Mouse (Mus musculus) bone marrow, adult 2 months (tissue): ENCODE results near the gene Gm3072. TPM values are rescaled to one million over a fixed set of nuclear protein-coding genes. Genes with fewer than 3 reads are reported as not detected.
"Not testable (repeated sequence)": the region's sequence is repeated elsewhere in the genome, so short reads cannot be mapped to it uniquely, and the experiment has no call there.

Source experiments
- H3K27ac ChIP-seq: fragments of 200-500 bp; 2 replicates; pipeline ENCODE4 v1.5.1; 2012; ENCODE audit warnings: low read depth, mild to moderate bottlenecking, control low read depth, inconsistent platforms, low read length; ENCODE audit not compliant: control insufficient read depth, poor library complexity, insufficient read depth
- H3K4me1 ChIP-seq: fragments of 200-500 bp; 2 replicates; pipeline ENCODE4 v1.6.1; 2011; ENCODE audit warnings: low read length; ENCODE audit not compliant: control insufficient read depth, insufficient read depth
- H3K4me3 ChIP-seq: fragments of 200-500 bp; replicated peaks from 2 replicates; pipeline ENCODE3; 2011; ENCODE audit warnings: mild to moderate bottlenecking, low read depth, low read length, control low read depth; ENCODE audit not compliant: control insufficient read depth
- WGBS: fragments of 180-500 bp; shearing (Covaris S2); methylation state at CpG from one replicate; pipeline ENCODE4 v1.1.7; 2018; 5-methylcytosine and 5-hydroxymethylcytosine counted together
- polyA plus RNA-seq: library from polyadenylated mRNA; stranded (reverse); fragments of >200 nt; gene quantifications from 2 replicates; pipeline ENCODE4 v1.2.4, GENCODE M21; 2011; ENCODE audit warnings: low replicate concordance; ENCODE audit not compliant: missing spikeins, insufficient read depth, insufficient read length

Gene Gm3072
- polyA plus RNA-seq, result not detected in 2 replicates

DNA sequence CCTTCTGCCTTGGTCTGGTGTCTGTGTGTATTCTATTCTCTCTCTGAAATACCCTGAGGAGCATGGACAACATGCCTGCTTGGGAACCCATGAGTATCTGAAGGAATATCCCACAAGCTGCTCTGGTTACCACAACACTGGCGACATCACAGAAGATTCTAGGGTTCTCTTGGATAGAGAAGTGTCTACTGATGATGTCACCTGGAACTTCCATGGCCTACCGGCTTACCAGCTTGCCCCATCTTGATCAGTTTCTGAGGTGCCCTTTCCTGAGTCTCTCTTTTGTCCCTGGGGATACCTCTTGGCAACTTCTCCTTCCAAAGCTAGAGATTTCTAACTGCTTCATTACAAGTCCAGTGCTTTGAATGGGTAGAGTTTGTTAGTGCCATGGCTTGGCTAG, at the start of gene Gm3072:
TSS of gene Gm3072 (minus strand) at position 101 of the 400 bp plus-strand sequence.
- not testable (repeated sequence) for H3K4me1 ChIP-seq, H3K27ac ChIP-seq, H3K4me3 ChIP-seq
- WGBS, result 52% methylated on average over 1 of the region's 2 CpGs

DNA sequence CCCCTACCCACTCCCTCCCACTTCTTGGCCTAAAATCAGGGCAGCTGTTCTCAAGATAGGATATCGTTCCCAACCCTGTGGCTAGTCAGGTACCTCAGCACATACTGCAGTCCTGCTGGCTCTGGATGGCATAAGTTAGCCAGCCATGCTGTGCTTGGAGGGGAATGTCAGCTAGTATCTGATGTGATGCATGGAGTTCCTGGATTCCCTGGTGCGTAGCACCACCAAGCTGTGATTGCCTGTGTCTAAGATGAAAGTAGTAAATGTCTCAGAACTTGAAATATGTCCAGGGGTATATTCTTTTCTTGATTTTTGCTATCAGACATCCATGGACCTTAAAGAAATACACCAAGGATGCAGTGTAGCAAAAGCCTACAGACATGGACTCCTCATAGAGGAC, 23.8 kb upstream of the Gm3072 start:
- not testable (repeated sequence) for H3K27ac ChIP-seq, H3K4me3 ChIP-seq, H3K4me1 ChIP-seq
- 68% methylated on average over 2 of the region's 2 CpGs for WGBS

DNA sequence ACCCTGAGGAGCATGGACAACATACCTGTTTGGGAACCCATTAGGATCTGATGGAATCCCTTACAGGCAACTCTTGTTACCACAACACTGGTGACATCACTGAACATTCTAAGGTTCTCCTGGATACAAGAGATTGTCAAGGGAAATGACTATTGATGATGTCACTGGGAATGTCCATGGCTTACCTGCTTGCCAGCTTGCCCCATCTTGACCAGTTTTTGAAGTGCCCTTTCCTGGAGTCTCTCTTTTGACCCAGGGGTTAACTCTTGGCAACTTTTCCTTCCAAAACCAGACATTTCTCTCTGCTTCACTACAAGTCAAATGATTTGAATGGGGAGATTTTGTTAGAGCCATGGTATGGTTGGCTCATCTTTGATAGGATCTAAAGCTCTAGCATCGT, 22.0 kb upstream of the Gm3072 start, which contains the start of gene Gm3676:
TSS of gene Gm3676 (minus strand) at position 101 of the 400 bp plus-strand sequence.
- H3K27ac ChIP-seq, H3K4me3 ChIP-seq: not testable (repeated sequence)
- no CpG with 5 or more reads among the region's 1 CpGs for WGBS

DNA sequence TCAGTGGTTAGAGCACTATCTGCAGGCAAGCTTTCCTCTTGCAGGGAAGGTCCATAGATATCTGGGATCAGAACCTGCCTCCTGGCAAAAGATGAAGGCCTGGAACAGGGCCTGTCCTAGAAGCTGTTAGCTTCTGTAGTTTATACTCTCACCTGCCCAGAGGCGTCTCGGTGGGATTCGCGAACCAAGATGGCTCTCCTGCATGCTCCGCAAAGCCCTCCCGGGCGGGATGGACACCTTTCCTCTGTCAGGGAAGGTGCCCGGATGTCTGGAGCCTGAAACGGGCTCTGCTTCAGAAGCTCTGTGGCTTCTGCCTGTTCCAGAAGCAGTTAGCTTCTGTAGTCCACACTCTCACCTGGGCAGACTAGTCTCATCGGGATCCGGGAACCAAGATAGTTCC, 5.7 kb upstream of the Gm3072 start:
- H3K27ac ChIP-seq, H3K4me3 ChIP-seq, H3K4me1 ChIP-seq: not testable (repeated sequence)
- WGBS, result 84% methylated on average over 9 of the region's 11 CpGs

More for the DNA sequence above, 22.0 kb upstream of the Gm3072 start, which contains the start of gene Gm3676:
- not testable (repeated sequence) for H3K4me1 ChIP-seq

DNA sequence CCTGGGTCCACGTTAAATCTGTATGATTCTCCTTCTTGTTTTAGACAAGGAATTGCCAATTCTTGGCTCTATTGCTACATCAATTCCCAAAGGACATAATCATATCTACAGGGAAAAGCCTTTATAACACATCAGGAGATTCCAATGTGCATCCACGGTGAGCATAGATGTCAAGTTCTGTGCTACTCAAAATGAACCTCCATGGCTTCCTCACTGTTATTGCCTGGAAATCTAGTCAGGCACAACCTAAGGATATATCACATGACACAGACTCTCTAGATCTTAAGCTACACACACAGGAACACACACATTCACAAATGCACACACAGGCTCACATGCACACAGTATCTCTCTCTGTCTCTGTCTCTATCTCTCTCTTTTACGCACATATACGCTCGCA, 1.9 kb downstream of the Gm3072 start:
- not testable (repeated sequence) for H3K27ac ChIP-seq, H3K4me3 ChIP-seq, H3K4me1 ChIP-seq
- 84% methylated on average over 5 of the region's 5 CpGs for WGBS

DNA sequence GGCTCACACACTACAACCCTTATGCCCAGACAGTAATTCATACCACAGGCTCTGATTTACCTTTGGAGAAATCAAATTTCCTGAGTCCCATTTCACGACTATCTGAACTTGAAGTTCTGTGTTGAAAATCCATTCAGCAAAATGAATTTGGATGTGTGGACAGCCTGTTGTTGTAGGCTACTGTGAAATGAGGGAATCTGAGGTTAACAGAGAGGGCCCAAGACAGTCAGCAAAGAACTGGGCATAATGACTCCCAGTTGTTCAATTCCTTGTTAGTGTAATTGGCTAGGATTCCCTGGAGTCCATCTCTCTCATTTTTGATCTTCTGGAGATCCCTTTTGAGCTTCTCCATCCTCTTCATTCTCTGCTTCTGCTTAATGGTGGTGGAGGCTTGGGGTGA, 13.7 kb downstream of the Gm3072 start:
- not testable (repeated sequence) for H3K4me3 ChIP-seq, H3K4me1 ChIP-seq, H3K27ac ChIP-seq
- 64% methylated on average over 1 of the region's 1 CpGs for WGBS

DNA sequence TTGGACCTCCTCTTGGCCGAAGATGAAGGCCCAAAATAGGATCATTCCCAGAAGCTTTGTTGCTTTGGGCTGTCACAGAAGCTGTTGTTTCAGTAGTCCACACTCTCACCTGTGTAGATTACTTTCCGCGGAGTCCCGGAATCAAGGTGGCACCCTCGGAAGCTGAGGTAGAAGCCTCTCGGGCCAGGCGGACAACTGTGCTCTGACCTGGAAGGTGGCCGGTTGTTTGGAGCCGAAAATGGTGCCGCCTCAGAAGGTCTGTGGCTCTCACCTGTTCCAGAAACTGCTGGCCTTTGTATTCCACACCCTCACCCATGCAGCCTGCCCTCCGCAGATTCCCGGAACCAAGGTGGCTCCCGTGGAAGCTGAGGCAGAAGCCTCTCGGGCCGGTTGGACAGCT, 23.5 kb downstream of the Gm3072 start:
- 86% methylated on average over 15 of the region's 15 CpGs for WGBS
- not testable (repeated sequence) for H3K4me3 ChIP-seq, H3K4me1 ChIP-seq, H3K27ac ChIP-seq

DNA sequence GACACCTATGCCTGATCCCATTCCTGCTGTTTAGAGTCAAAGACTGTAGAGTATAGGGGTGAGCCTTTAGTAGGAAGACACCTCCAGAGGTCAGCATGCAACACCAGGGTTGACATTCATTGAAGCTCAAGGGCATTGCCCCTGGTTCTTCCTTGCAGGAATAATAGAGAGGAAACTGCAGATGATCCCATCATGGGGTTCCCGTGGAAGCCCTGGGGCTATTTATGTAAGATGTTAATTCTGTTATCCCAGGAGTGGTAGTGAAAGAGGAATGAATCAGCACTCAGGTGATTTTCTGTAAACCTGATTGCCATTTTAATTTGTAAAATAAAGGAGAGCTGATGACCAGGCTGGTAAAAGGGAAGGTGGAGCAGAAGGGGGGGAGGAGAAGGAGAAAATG, 38.1 kb downstream of the Gm3072 start:
- H3K27ac ChIP-seq, H3K4me3 ChIP-seq, H3K4me1 ChIP-seq: not testable (repeated sequence)
- 61% methylated on average over 1 of the region's 1 CpGs for WGBS

DNA sequence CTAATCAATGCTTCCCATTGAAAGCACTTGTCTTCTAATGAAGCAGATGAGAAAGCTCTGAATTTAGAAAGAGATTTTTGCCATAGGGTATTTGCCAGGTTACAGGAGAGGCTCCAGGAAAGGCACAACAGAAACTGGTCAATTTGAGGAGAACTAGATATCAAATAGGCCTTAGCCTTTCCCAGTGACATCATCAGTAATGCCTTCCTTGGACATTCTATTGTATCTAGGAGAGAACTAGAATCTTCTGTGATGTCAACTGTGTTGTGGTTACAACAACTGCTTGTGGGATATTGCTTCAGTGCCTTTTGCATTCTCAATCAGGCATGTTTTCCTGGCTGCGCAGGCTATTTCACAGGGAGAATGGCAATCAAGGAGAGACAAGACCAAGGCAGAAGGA, 51.5 kb downstream of the Gm3072 start, which contains the start of gene 1700049E17Rik2:
TSS of gene 1700049E17Rik2 (plus strand) at position 301 of the 400 bp plus-strand sequence.
- not testable (repeated sequence) for H3K4me3 ChIP-seq, H3K4me1 ChIP-seq, H3K27ac ChIP-seq
- WGBS, result no CpG with 5 or more reads among the region's 1 CpGs

Other genes with a start within 250 kb of the Gm3072 start
- not detected in 2 replicates for gene Gm7945, start 238.2 kb downstream of the Gm3072 start, polyA plus RNA-seq
- gene Gm6482, start 216.3 kb downstream of the Gm3072 start, polyA plus RNA-seq, result not detected in 2 replicates
- not detected in 2 replicates for gene Gm7954, start 171.1 kb downstream of the Gm3072 start, polyA plus RNA-seq
- not detected in 2 replicates for gene Gm3486, start 135.1 kb downstream of the Gm3072 start, polyA plus RNA-seq
- gene Gm7970, start 69.0 kb downstream of the Gm3072 start, polyA plus RNA-seq, result not detected in 2 replicates
- gene 1700049E17Rik2, start 51.4 kb downstream of the Gm3072 start, polyA plus RNA-seq, result not detected in 2 replicates
- not detected in 2 replicates for gene Gm3676, start 21.9 kb upstream of the Gm3072 start, polyA plus RNA-seq
- not detected in 2 replicates for gene Gm8068, start 77.3 kb upstream of the Gm3072 start, polyA plus RNA-seq
- not detected in 2 replicates for gene Gm7929, start 126.0 kb upstream of the Gm3072 start, polyA plus RNA-seq
- gene Gm47189, start 147.8 kb upstream of the Gm3072 start, polyA plus RNA-seq, result not detected in 2 replicates